Mouse (Mus musculus) heart, adult 8-10 months (tissue): Measurements from ENCODE around the gene Tmprss3. TPM values are rescaled to one million over a fixed set of nuclear protein-coding genes. Genes with fewer than 3 reads are reported as not detected.

Experiments
- DNase-seq: peaks from one replicate; pipeline ENCODE4 v3.0.0; 2022; ENCODE audit warnings: low spot score
- total RNA-seq, 4 experiments: library from RNA; stranded (reverse); gene quantifications; 2 replicates each; pipeline ENCODE4 v1.2.4; 2022

Tmprss3 gene
- total RNA-seq, result not detected

DNA sequence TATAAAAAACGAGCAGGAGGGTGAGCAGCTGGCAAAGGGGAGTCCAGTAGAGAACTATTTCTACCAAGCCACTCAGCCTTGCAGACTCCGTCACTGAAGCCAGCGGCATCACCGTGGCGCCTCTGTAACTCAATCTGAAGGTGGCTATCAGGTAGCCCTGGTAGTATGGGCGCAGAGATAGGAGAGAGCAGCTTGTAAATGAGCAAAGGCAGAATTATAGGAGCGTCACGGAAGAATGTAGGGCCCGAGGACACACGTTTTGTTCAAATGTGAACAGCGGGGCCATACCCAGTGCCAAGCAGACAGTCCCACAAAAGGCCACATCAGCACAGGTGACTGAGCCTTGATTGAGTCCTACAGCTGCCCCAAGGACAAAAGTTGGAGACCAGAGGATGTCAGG is at the start of gene Tmprss3:
TSS of gene Tmprss3 (minus strand) at position 101 of the 400 bp plus-strand sequence.
- no peak for DNase-seq

DNA sequence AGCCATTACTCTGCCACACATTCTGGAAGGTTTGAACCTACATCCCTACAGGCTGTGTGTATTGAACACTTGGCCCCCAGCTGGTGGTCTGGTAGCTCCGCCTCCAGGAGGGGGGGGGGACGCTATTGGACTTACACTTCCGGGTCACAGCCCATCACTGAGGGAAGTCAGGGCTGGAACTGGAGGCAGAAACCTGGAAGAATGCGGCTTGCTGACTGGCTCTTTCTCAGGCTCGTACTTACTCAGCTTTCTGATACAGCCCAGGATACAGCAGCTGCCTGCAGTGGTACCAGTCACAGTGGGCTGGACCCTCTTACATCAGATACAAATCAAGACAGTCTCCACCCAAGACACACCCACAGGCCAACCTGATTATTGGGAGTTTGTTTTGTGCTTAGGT is 48.4 kb upstream of the Tmprss3 start:
- DNase-seq, result no peak

DNA sequence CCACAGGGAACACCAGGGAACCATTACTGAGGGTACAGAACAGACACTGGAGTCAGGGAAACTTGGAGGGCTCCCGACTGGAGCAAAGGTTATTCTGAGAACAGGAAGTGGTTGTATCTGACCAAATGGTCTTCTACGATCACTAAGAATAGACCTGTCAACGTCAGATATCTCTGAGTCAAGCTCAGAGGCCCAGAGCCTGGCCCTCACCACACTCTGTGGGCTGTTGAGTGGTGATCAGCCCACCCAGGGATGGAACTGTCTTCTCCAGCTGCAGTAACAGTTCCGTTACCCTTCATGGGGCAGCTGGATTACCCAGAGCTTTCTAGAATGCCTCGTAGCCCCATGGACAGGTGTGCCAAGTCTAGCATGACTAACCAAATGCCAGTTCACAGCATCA is 46.5 kb upstream of the Tmprss3 start:
- DNase-seq, result peak; percentile 42

DNA sequence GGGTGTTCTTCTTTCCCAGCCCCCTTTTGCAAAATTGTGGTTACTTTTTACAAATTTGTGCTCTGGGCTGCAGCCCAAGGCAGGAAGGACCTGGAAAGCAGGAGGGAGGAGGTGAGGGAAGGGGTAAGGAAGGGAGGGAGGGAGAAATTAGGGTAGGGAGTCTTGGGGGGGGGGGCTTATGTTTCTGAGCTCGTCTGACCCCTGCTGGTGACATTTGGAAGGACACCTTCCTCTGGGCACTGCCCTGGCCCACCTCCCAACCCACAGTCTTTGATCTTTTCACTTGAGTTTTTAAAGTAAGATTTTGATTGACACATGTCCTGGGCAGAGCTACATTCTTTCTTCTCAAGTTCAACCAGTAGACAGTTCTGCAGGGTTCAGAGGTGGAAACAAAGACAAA is 44.0 kb upstream of the Tmprss3 start:
- DNase-seq, result no peak

DNA sequence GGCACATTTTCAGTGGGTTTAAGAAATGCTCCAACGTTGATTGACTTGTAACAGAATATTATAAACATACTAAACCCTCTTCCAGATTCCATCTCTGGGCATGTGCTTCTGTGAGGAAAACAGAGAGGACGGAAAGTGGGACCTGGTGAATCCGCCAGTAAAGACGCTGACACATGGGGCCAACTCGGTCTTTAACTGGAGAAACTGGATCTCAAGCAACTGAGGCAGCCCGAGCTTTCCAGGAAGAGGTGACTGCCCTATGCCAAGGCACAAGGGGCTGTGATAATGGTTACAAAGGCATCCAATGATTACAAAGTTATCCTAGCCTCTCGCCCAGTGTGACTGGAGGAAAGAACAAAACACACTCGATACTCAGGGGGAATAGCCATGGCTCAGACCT is 42.4 kb upstream of the Tmprss3 start:
- DNase-seq, result no peak

DNA sequence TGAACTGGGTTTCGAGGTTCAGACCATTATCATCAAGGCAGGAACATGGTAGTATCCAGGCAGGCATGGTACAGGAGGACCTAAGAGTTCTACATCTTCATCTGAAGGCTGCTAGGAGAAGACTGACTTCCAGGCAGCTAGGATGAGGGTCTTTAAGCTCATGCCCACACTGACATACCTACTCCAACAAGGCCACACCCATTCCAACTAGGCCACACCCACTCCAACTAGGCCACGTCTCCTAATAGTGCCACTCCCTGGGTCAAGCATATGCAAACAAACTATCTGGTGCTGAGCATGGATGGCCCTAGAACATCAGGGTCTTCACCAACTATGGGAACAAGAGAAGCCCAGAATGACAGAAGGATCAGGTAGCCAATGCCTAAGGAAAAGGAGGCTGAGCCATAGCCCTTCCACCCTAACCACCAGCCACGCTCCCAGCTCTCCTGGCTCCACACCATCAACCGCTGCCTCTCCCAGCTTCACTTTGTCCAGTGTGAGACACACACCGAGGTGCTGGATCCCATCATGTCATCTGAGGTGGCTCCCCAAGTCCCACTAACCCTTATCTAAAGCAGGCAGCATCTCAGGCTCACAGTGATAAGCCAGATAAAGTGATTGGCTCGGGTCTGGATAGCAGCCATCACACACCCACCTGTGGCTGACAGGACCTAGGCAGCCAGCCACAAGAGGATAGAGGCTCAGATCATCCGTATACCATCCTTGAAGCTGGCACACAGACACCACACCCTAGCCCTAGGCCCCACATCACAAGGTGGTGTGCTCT is 39.6 kb upstream of the Tmprss3 start:
- DNase-seq, result no peak

DNA sequence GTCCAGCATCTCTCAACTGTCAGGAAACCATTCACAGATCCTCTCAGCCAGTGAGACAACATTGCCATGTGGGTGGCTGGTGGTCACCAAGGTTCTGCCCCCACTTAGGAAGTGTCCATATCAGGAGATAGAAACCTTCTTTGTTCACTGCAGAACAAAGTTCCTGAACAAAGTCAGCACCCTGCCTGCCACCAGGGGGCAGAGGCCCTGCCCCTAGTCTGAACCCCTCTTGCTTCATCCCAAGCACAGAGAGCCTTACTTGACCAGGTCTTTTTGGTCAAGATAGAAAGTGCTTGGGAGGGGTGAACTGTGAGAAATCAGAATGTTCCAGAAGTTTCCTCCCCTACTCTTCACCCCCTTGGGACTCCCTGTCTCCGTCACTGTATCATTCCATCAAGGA is 37.1 kb upstream of the Tmprss3 start:
- DNase-seq, result no peak

DNA sequence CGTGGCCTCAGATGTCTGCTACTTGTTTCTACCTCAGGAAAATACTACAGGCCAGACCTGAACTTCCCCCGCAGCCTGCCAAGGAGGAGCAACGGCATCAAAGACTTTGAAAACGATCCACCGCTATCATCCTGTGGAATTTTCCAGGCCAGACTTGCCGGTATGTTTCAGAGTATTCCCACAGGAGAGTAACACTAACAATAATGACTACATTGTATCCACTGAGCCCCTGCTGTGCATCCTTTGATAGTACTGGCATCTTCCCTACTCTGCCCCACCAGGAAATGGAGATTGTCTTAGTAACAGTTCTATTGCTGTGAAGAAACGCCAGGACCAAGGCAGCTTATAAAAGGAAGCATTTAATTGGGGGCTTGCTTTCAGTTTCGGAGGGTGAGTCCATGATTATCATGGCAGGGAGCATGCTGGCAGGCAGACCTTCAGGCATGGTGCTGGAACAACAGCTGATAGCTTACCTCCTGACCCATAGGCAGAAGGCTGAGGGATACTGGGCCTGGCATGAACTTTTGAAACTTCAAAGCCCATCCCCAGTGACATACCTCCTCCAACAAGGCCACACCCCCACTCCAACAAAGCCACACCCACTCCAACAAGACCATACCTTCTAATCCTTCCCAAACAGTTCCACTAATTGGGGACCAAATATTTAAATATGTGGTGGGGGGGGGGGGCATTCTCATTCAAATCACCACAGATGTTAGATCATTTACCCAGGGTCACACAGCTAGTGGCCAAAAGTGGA is 33.7 kb upstream of the Tmprss3 start:
- no peak for DNase-seq

DNA sequence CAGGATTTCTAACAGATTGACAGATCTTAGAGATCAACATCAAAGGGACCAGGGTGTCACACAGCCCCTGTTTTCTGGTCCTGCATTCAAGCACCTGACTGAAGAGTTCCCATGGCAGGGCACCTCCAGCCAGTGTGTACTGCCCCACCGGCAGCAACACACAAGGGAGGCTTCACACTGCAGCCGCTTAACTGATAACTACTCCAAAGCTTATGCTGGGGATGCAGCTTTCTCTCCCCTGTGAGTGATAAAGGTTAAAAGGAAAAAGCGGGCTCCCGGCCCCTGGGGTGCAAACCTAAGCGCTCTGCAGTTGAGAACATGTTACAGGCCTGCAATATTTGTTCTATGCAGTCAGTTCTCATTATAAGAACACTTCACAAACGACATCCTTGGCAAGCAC is 33.0 kb upstream of the Tmprss3 start:
- DNase-seq, result no peak

DNA sequence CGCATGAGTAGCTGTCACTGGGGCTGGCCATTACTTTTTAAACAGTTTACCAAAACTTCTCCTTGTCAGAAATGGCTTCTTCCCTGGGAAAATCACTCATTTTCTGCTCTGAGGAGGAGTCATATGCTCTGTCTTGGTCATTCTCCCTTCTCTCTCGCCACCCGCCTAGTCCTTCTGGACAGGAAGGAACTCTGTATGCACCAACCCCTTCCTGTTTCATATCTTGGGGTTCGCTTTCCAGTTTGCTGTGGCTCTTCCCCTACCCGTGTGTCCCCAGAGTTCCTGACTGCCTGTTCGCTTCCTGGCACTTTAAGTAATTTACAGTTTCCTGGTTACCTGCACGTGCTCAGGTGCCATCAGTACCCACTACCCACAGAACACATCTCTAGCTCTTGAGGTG is 28.2 kb upstream of the Tmprss3 start:
- no peak for DNase-seq

DNA sequence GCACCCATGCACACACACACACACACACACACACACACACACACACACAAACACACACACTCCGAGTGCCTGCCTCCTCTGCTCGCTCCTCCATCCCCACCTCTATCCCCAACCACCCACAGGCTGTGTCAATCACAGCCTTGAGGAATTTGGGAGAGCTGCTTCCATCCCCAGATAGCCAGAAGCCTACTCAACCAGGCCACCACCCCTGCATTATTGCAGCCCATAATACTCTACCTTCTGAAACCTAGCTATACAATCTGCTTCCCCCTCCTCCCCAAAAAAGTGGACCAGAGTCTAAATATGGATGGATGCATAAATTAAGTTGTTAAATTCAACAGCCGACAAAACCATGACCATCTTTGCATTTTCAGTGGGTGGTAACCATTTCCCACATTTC is 27.6 kb upstream of the Tmprss3 start:
- no peak for DNase-seq

DNA sequence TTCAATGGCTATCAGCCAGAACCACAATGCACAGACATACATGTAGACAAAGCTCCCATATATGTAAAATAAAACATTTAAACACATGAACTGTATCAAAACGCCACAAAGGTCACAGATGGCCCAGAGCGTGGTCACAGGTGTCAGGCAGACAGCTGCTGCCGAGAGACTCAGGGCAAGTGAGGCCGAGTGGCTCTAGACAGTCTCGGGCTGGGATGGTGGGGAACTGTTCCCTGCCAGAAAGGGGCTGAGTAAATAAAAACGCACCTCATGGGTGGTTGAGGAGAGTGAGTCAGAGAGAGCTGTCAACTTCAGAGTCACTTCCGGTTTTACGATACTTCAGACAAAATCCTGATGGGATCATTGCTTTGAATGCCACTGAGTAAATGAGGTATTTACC is 25.8 kb upstream of the Tmprss3 start:
- DNase-seq, result no peak

DNA sequence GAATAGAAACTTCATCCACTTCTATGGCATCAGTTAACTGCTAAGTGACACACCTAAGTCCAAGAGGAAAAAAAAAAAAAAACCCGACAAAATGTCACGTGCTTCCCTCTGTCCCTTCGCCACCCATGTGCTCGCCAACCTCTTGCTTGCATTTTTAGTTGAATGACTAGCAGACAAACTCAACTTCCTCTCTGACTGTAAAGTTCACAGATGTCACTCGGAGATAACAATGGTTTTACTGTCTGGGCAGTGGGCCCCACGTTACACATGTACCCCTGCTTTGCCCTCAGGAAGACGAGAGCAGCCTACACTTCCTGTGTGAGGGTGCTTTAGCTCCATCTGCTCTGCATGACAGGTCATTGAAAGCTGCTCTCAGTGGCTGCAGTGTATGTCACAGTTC is 25.1 kb upstream of the Tmprss3 start:
- DNase-seq, result no peak

DNA sequence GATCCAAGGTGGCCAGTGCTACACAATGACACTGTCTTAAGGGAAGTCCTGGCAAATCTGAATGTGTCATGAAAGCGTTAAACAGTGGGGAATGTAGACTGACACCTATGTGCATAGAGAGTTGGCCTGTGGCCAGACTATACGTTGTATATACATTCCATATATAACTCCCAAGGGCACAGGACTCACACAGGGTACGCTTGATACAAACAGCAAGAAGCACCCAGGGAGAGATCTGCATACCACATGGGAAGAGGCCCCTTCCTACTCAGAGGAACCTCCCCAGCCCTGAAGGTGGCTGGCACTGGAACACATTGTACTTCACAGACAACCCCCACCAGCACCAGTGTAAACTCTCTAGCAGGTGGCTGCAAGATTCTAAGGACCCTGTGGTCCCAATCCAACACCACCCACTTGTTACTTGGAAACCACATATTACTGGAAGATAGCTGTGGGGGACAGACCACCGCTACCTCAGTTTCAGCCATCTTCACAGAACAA is 24.1 kb upstream of the Tmprss3 start:
- no peak for DNase-seq

DNA sequence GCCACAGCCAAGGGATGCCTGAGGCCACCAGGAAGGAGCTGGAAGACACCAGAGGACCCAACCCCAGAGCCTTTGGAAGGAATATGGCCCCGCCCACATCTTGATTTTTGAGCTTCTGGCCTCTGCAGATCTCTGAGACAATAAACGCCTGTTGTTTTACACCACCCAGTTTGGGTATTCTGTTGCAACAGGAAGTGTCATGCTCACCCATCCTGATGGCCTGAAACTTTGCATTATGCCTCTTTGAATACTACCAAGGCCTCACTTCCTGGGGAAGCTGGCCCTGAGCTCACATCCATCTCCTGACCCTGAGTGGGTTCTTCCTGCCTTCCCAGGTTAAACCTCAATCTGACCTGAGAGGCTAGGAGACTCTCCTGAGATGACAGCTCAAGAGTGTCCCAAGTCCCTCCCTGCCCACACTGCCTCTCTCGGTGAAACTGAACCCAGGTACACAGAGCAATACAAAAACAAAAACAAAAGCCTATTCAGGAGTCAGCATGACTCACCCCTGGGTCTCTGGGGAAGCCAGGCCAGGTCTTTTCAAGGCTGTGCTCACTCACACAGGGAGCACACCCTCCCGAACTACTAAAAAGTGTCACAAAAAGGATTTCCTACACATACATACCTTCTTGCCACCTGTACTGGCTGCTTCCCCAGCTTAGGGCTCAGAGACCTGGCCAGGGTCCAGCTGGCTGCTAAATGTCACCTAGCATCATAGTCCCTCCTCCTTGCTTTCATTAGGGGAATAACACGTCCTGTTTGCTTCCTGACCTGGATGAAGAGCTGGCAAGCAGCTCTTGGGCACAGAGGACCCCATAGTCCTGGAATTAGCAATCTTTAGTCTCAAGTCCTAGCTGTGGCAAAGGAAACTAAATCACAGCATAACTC is 17.5 kb upstream of the Tmprss3 start:
- no peak for DNase-seq

DNA sequence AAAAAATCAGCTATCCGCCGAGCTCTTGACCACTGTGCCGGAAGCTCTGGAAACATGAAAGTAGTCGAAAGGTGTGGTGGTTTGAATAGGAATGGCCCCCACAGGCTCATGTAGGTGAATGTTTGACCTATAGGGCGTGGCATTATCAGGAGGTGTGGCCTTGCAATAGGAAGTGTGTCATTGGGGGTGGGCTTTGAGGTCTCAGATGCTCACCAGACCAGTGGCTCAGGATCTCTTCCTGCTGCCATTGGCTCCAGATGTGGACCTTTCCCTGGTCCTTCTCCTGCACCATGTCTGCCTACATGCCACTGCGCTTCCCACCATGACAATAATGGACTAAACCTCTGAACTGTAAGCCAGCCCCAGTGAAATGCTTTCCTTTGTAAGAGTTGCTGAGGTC is 13.1 kb upstream of the Tmprss3 start:
- no peak for DNase-seq

DNA sequence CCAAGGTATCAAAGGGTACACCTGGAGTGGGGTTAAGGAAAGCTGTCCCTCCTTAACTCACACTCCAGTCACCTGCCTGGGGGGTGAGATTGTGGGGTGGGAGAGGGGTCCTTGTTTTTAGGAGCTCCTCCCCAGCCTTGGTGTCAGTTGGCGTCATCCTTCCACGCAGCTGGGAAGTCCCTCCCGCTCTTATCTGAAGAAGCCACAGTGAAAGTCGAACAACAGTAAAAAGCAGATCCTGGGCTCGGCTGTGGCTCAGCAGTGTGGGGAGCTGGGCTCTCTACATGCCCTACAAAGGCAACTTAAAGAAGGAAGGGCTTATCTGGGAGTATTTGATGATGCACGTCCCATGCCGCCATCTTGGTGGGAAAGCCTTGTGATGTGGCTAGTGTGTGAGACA is 11.5 kb upstream of the Tmprss3 start:
- no peak for DNase-seq

DNA sequence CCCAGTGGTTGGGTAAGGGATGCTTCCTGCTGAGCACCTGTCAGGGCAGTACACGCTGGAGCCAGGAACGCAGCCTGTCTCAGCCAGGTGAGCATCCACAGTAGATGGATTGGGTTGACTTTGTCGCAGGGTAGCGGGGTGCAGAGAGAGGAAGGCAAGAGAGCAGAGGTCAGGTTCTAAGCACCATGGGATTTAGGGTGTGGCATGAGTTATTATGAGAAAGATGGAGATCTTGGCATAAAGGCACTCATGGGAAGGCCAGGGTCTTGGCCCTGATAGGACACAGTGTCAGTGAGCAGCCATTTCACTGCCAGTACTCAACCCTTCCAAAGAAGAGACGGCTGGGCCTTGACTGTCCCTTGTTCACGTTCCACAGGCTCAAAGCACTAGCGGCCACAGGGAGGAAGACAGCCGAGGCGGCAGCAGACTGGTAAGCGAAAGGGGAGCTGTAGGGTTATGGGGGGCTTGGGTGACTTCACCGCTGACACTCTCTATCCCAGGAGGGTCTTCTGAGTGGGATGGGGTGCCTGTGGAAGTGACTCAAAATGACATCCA is 10.7 kb upstream of the Tmprss3 start:
- DNase-seq, result no peak

DNA sequence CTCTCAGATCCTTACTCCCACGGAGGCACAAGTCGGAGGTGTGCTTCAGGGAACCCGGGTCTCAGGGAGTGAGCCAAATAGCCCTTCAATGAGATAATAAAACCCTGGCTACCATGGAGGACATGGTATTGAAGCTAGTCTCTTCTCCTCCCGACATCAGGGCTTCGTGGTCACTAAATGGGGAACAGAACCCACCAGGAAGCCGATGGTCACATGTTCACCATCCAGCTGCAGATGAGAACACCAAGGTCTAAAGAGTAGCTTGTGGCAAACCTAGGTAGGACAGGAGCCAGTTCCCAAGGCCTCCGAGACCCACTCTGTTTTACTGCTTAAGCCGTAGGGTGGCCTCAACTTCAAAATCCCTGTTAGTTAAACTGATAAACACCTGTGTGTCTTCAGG is 9.9 kb upstream of the Tmprss3 start:
- no peak for DNase-seq

DNA sequence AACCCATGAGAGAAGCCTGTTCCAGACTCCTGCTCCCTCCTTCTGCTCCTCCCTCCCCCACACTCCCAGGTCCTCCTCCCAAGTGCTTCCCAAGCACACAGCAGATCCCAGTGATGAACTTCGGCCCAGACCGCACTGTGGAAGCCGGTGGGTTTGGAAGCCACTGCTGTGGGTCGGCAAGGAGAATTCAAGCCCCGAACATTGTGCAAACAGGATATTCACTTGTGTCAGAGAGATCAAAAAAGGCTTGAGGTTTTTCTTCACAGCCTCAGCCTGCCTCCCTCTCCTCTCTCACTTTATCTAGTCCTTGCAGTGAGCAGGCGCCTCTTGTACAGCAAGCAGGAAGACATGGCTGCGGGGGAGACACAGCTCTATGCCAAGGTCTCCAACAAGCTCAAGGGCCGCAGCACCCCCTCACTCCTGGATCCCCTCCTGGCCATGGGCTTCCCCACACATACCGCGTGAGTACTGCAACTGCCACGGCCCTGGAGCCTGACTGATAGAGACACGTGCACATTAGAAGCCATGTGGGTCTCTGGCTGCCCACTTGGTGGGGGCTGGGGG is 9.1 kb upstream of the Tmprss3 start, which contains the start of gene Ubash3a:
TSS of gene Ubash3a (plus strand) at position 103 of the 564 bp plus-strand sequence.
- DNase-seq, result no peak

DNA sequence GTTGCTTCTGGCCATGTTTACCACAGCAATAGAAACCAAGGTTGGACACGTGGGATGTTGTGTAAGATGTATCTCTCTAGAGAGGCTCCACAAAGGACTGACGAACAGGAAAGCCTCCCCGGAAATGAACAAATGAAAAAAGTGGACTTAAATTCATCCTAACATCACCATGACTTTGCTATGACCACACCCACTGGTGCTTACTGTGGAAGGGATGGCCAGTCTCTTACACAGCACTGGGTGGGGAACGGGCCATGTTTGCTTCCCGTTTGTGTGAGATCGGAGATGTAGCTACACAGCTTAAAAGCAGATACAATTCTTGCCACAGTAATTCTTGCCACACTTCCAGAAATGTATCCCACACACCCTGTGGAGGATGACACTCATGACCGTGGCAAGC is 2.5 kb downstream of the Tmprss3 start:
- no peak for DNase-seq
